Mouse (Mus musculus) gastrocnemius, postnatal 4 days (tissue): ENCODE data around the gene Rftn1. TPM values are rescaled to one million over a fixed set of nuclear protein-coding genes. Genes with fewer than 3 reads are reported as not detected.

ENCODE experiments used
- DNase-seq, 2 experiments: peaks; one replicate each; pipeline ENCODE4 v3.0.0; 2021 to 2022; ENCODE audit warnings: low spot score in 2 of 2, mixed read lengths in 2 of 2
- total RNA-seq, 2 experiments: library from RNA; stranded (reverse); gene quantifications; 2 replicates each; pipeline ENCODE4 v1.2.3; 2021

Rftn1 gene
- total RNA-seq, 2 experiments from 2014 or later = 36.2 to 42.7 TPM

GRCm38 (mm10) chr17:50173368-50173767, 17.1 kb downstream of the Rftn1 start:
- DNase-seq = no peak

GRCm38 (mm10) chr17:50172795-50173194, 17.7 kb downstream of the Rftn1 start:
- no peak for DNase-seq

GRCm38 (mm10) chr17:50170935-50171545, 19.4 kb downstream of the Rftn1 start:
- DNase-seq = no peak

- peak in 1 of 2 experiments; percentile 27 for DNase-seq
Observed at GRCm38 (mm10) chr17:50169946-50170427, 20.5 kb downstream of the Rftn1 start.

- no peak for DNase-seq
Observed at GRCm38 (mm10) chr17:50160904-50161805, 29.3 kb downstream of the Rftn1 start.

DNA sequence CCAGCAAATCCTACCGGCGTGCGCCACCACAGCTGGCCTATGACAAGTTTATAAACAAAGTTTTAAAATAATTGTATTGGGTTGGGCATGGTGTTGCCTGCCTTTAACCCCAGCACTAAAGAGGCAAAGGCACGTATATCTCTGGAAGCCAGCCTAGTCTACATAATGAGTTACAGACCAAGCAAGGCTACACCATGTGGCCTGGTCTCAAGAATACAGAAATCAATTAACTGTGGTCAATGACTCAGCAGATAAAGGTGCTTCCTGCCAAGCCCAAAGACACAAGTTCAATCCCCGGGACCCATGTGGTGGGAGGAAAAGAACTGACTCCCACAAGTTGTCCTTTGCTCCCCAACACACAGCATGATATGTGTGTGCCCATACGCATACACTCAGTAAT, 30.1 kb downstream of the Rftn1 start:
- no peak for DNase-seq

DNA sequence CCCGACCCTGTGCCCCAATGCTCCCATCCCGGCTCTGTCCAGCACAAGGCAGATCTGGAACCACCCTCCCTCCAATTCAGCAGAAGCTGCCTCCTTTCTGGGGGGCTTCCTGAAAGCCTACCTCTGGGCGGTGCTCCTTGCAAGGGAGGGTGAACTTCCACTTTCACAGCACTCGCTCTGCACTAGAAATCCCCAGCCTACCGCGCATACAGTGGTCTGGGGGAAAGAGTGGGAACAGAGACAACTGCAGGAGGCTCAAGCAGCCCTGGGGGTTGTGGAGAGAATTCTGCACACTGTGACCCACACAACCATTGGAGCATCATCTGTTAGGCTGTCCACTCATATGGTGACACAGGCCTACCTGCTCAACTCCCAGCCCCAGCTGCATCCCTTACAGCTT, 30.7 kb downstream of the Rftn1 start:
- no peak for DNase-seq

- no peak for DNase-seq
Observed at GRCm38 (mm10) chr17:50158565-50158964, 31.9 kb downstream of the Rftn1 start.

- no peak for DNase-seq
Observed at GRCm38 (mm10) chr17:50157190-50158150, 33.0 kb downstream of the Rftn1 start.

DNA sequence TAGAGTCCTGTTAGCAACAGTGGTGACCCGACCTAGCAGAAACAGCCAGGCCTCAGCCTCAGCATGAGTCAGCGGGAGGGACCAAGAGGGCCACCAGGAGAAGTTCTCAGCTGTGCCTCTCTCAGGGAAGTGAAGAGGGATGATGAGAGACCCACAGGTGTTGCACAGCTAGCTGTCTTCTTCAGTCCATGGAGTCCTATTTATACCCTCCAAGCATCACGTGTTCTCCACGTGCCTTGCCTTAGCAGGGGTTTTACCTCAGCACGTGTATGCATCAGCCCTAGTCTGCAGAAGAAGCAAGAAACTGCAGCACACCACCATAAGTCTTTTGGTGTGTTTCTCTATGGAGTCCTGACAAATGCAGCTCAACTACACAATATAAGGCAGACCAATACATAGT, 38.4 kb downstream of the Rftn1 start:
- no peak for DNase-seq

GRCm38 (mm10) chr17:50151208-50151723, 39.2 kb downstream of the Rftn1 start:
- no peak for DNase-seq

GRCm38 (mm10) chr17:50150416-50151207, 39.9 kb downstream of the Rftn1 start:
- no peak for DNase-seq

- no peak for DNase-seq
Observed at GRCm38 (mm10) chr17:50149690-50150210, 40.7 kb downstream of the Rftn1 start.

DNA sequence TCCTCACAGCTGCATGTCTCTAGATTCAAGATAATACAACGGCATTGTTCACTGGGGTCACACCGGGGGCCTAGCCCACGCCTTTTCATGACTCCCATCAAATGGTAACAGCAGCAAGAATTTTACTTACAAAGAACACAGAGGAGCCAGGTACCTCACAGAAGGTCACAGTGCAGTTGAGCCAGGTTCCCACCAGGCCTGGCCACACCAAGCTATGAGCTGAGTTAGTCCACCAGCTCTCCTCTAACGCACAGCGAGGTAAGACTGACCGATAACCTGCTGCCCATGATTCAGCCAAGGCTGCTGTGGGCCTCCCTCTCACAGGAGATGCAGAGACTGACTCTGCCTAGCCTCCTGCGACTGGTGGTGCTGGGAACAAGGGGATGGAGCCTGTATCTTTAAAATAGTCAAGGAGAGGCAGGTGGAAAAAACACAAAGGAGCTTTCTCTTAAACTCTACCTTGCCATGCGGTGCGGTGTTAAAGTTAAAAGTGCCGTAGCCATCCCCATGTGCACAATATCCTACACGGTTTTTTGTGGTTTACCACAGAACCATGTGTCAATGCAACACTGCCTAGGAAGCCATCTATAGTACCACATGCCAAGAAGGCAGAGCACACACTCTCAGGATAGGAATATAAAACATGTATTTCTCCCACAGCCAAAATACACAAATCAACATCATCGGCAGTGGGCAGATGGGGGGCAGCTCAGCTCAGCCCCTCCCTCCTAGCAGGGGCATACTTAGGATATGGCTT, 42.5 kb downstream of the Rftn1 start:
- no peak for DNase-seq

DNA sequence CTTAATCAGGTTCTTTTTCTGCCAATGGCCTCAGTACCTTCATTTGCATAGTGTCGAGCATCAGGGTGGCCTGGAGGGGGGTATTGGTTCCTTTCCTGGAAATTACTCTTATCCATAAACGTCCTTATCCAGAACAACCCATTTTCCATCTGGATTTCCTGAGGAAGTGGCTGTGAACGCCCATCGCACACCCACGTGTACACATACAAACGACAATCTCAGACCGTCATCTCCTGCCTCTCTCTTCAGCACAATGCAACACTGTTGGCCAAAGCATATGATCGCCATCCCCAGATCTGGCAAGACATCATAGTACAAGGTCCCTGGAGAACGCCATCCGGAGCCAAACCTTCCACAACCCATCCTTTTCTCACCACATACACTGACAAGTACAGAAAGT, 47.1 kb downstream of the Rftn1 start:
- DNase-seq = no peak

GRCm38 (mm10) chr17:50142553-50142952, 47.9 kb downstream of the Rftn1 start:
- no peak for DNase-seq

GRCm38 (mm10) chr17:50142151-50142550, 48.3 kb downstream of the Rftn1 start:
- DNase-seq = no peak

DNA sequence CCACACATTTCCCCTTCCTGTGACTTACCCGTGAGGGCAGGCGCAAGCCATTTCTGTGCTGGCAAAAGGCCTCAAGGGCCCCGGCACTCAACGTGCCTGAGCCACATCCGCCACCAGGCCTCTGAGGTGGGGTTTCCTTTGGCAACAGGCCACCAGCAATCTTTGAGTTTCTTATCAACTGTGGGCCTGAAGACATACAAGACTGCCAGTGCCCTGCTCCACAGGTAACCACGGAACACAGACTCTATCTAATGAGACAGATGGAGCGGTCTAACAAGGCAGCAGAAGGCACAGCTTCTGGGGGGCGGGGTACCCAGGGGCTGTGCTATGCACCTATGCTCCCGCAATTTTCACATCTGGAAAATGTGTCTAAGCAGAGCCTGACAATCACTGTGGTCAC, 54.4 kb downstream of the Rftn1 start:
- no peak for DNase-seq

- no peak for DNase-seq
Observed at GRCm38 (mm10) chr17:50135466-50135865, 55.0 kb downstream of the Rftn1 start.
